Mouse (Mus musculus) CH12.LX (cell line): ENCODE data around the gene Nccrp1. TPM values are rescaled to one million over a fixed set of nuclear protein-coding genes. Genes with fewer than 3 reads are reported as not detected.

Source experiments
- DNase-seq: peaks from one replicate; pipeline ENCODE4 v3.0.0-alpha.2; 2013; ENCODE audit errors: extremely low read depth
- H3K27ac ChIP-seq: 2 replicates; pipeline ENCODE4 v1.5.1; 2012; ENCODE audit warnings: low read depth, mild to moderate bottlenecking, control low read depth, moderate library complexity; ENCODE audit not compliant: insufficient read depth
- H3K27me3 ChIP-seq: replicated peaks from 2 replicates; pipeline ENCODE3; 2012; ENCODE audit warnings: inconsistent platforms
- H3K36me3 ChIP-seq, 2 experiments: replicated peaks in 1 of 2; 2 replicates each; pipeline versions ENCODE3 to v1.6.1; 2012; ENCODE audit warnings: inconsistent platforms in 1 of 2, low read length in 1 of 2, mild to moderate bottlenecking in 1 of 2, mixed read lengths in 1 of 2, moderate library complexity in 1 of 2; ENCODE audit not compliant: control insufficient read depth in 1 of 2, insufficient read depth in 1 of 2
- H3K4me1 ChIP-seq, 2 experiments: 2 replicates each; pipeline ENCODE4 v1.6.1; 2012; ENCODE audit warnings: inconsistent platforms in 1 of 2, moderate library complexity in 1 of 2; ENCODE audit not compliant: insufficient read depth in 2 of 2, control insufficient read depth in 1 of 2
- H3K4me2 ChIP-seq: 2 replicates; pipeline ENCODE4 v1.6.1; 2012; ENCODE audit warnings: low read depth, mild to moderate bottlenecking, control low read depth; ENCODE audit not compliant: poor library complexity, insufficient read depth, severe bottlenecking
- H3K4me3 ChIP-seq, 3 experiments: fragments of 150-350 bp in 1 of 3; sonication (generic) in 1 of 3; replicated peaks in 1 of 3; 2 replicates each; pipeline versions ENCODE3 to v1.5.1; 2011 to 2012; ENCODE audit warnings: low read depth in 2 of 3, low read length in 2 of 3, mild to moderate bottlenecking in 2 of 3, moderate library complexity in 2 of 3, control low read depth in 1 of 3, improper control_type of control experiment in 1 of 3, inconsistent platforms in 1 of 3, mixed read lengths in 1 of 3; ENCODE audit not compliant: poor library complexity in 1 of 3
- H3K79me2 ChIP-seq: replicated peaks from 2 replicates; pipeline ENCODE4 v1.6.1; 2012; ENCODE audit warnings: mild to moderate bottlenecking, moderate library complexity; ENCODE audit not compliant: control insufficient read depth, poor library complexity, insufficient read depth, severe bottlenecking; ENCODE audit errors: extremely low read depth
- H3K9ac ChIP-seq: 2 replicates; pipeline ENCODE4 v1.6.1; 2012; ENCODE audit warnings: low read depth, mild to moderate bottlenecking, control low read depth, moderate library complexity; ENCODE audit not compliant: insufficient read depth
- H3K9me3 ChIP-seq: replicated peaks from 2 replicates; pipeline ENCODE3; 2012; ENCODE audit warnings: low read length, inconsistent platforms, mixed read lengths
- CHD1 ChIP-seq: IDR thresholded peaks from 2 replicates; pipeline ENCODE4 v1.6.1; 2012; ENCODE audit warnings: low read depth, low read length, improper control_type of control experiment, inconsistent platforms
- CHD2 ChIP-seq: IDR thresholded peaks from 2 replicates; pipeline ENCODE4 v1.6.1; 2011; ENCODE audit warnings: low read length, improper control_type of control experiment
- CTCF ChIP-seq, 2 experiments: IDR thresholded peaks in 1 of 2; conservative IDR thresholded peaks in 1 of 2; 2 replicates each; pipeline ENCODE4 v1.5.1; 2011 to 2012; ENCODE audit warnings: low read depth in 2 of 2, low read length in 2 of 2, improper control_type of control experiment in 1 of 2, inconsistent platforms in 1 of 2, mild to moderate bottlenecking in 1 of 2, moderate library complexity in 1 of 2
- E2F4 ChIP-seq: IDR thresholded peaks from 2 replicates; pipeline ENCODE4 v1.6.1; 2011; ENCODE audit warnings: low read depth, low read length, improper control_type of control experiment; ENCODE audit not compliant: insufficient replicate concordance
- ETS1 ChIP-seq: conservative IDR thresholded peaks from 2 replicates; pipeline ENCODE4 v1.6.1; 2012; ENCODE audit warnings: low read depth, mild to moderate bottlenecking, inconsistent platforms, low read length, improper control_type of control experiment, moderate library complexity
- GABPA ChIP-seq: IDR thresholded peaks from 2 replicates; pipeline ENCODE4 v1.6.1; 2012; ENCODE audit warnings: low read depth, low read length, improper control_type of control experiment, inconsistent platforms; ENCODE audit not compliant: insufficient replicate concordance
- JUN ChIP-seq: IDR thresholded peaks from 2 replicates; pipeline ENCODE4 v1.6.1; 2011; ENCODE audit warnings: low read depth, mild to moderate bottlenecking, low read length, improper control_type of control experiment, moderate library complexity; ENCODE audit not compliant: insufficient read depth
- JUND ChIP-seq: conservative IDR thresholded peaks from 2 replicates; pipeline ENCODE4 v1.6.1; 2011; ENCODE audit warnings: low read depth, low read length, improper control_type of control experiment
- MEF2A ChIP-seq: IDR thresholded peaks from 2 replicates; pipeline ENCODE4 v1.6.1; 2014; ENCODE audit warnings: low read depth, mild to moderate bottlenecking, inconsistent platforms, low read length, improper control_type of control experiment, borderline replicate concordance
- MXI1 ChIP-seq: IDR thresholded peaks from 2 replicates; pipeline ENCODE4 v1.6.1; 2011; ENCODE audit warnings: mild to moderate bottlenecking, low read depth, low read length, improper control_type of control experiment
- POLR2AphosphoS2 ChIP-seq: IDR thresholded peaks from 2 replicates; pipeline ENCODE4 v1.6.1; 2011; ENCODE audit warnings: low read depth, low read length, improper control_type of control experiment
- RAD21 ChIP-seq: IDR thresholded peaks from 2 replicates; pipeline ENCODE4 v1.6.1; 2011; ENCODE audit warnings: low read depth, mild to moderate bottlenecking, low read length, improper control_type of control experiment, moderate library complexity
- RCOR1 ChIP-seq: conservative IDR thresholded peaks from 2 replicates; pipeline ENCODE4 v1.6.1; 2012; ENCODE audit warnings: low read depth, mild to moderate bottlenecking, inconsistent platforms, low read length, improper control_type of control experiment
- SMC3 ChIP-seq: IDR thresholded peaks from 2 replicates; pipeline ENCODE4 v1.6.1; 2011; ENCODE audit warnings: low read depth, low read length, improper control_type of control experiment
- TCF12 ChIP-seq: IDR thresholded peaks from 2 replicates; pipeline ENCODE4 v1.6.1; 2014; ENCODE audit warnings: low read depth, mild to moderate bottlenecking, inconsistent platforms, low read length, improper control_type of control experiment
- UBTF ChIP-seq: IDR thresholded peaks from 2 replicates; pipeline ENCODE4 v1.6.1; 2012; ENCODE audit warnings: low read depth, mild to moderate bottlenecking, inconsistent platforms, low read length, improper control_type of control experiment, moderate library complexity
- USF1 ChIP-seq: IDR thresholded peaks from 2 replicates; pipeline ENCODE4 v1.6.1; 2014; ENCODE audit warnings: low read depth, mild to moderate bottlenecking, inconsistent platforms, low read length, improper control_type of control experiment
- ZC3H11A ChIP-seq: IDR thresholded peaks from 2 replicates; pipeline ENCODE4 v1.6.1; 2012; ENCODE audit warnings: low read depth, mild to moderate bottlenecking, inconsistent platforms, low read length, improper control_type of control experiment
- ZMIZ1 ChIP-seq: IDR thresholded peaks from 2 replicates; pipeline ENCODE4 v1.6.1; 2012; ENCODE audit warnings: low read depth, mild to moderate bottlenecking, inconsistent platforms, low read length, improper control_type of control experiment
- ZNF384 ChIP-seq: IDR thresholded peaks from 2 replicates; pipeline ENCODE4 v1.6.1; 2012; ENCODE audit warnings: low read depth, low read length, improper control_type of control experiment, inconsistent platforms
- dilution Hi-C: fragments of 300-500 bp; cut with MboI; formaldehyde crosslinking; loops from 2 replicates; pipeline ENCODE4 v1.14.3; 2020; ENCODE audit warnings: low sequenced_read_pairs; ENCODE audit not compliant: extremely low pct_unique_long_range_greater_than_20kb, extremely low pct_ligation_motif_present
- in situ Hi-C: fragments of 300-500 bp; cut with MboI; formaldehyde crosslinking; loops from 3 replicates; pipeline ENCODE4 v1.14.3; 2019; ENCODE audit warnings: low sequenced_read_pairs, low pct_ligation_motif_present, low pct_unique_long_range_greater_than_20kb, mixed read lengths
- polyA plus RNA-seq: library from polyadenylated mRNA; unstranded; fragments of >175 nt; gene quantifications from 2 replicates; pipeline ENCODE4 v1.2.1, GENCODE M21; 2012; ENCODE audit warnings: low read depth; ENCODE audit not compliant: insufficient read length
- total RNA-seq, 2 experiments: library from RNA; depleted of rRNA; stranded (reverse); fragments of 300-350 nt in 1 of 2; fragments of >200 nt in 1 of 2; gene quantifications; 2 replicates each; pipeline ENCODE4 v1.2.3; 2012 to 2014

Nccrp1 gene
- total and polyA plus RNA-seq, 3 experiments, result not detected

- H3K27ac ChIP-seq, result no peak overlapping the region
- TF ChIP-seq CHD2, result no peak
- H3K79me2 ChIP-seq, result no peaks in the 10 kb centered on the region
- DNase-seq, result no peak
- H3K9me3 ChIP-seq, result peaks cover 2% of the 10 kb centered on the region
- H3K4me2 ChIP-seq, result no peak overlapping the region
- H3K27me3 ChIP-seq, result no peaks in the 10 kb centered on the region
- dilution Hi-C loops (no loop called here), in situ Hi-C loops (no loop called here)
- no peak overlapping the region for H3K9ac ChIP-seq
- H3K36me3 ChIP-seq, result peaks cover 3 to 66% of the 10 kb centered on the region in 2 experiments
- no peak overlapping the region for H3K4me3 ChIP-seq
- peaks cover 2 to 67% of the 10 kb centered on the region in 2 experiments for H3K4me1 ChIP-seq
These were observed 32.8 kb upstream of the Nccrp1 start for GRCm38 (mm10) chr7:28579826-28580225.

GRCm38 (mm10) chr7:28578543-28579053, 31.5 kb upstream of the Nccrp1 start:
- Histone ChIP-seq H3K36me3 (peaks cover 3 to 64% of the 10 kb centered on the region in 2 experiments), H3K9me3 (peaks cover 2% of the 10 kb centered on the region), H3K4me3 (no peak overlapping the region), H3K27ac (no peak overlapping the region), H3K4me1 (peaks cover 2 to 62% of the 10 kb centered on the region in 2 experiments), H3K79me2 (no peaks in the 10 kb centered on the region), H3K27me3 (no peaks in the 10 kb centered on the region), H3K9ac (no peak overlapping the region), H3K4me2 (no peak overlapping the region)
- no peak for TF ChIP-seq GABPA
- TF ChIP-seq ETS1, result no peak
- TF ChIP-seq ZMIZ1, result no peak
- no peak for TF ChIP-seq JUND
- TF ChIP-seq CHD1, result no peak
- TF ChIP-seq CTCF (conservative IDR thresholded peaks at IDR 0.05 in 1 of 2, IDR thresholded peaks at IDR 0.05 in 1 of 2; ENCODE audit: low read depth in 2 of 2, low read length in 2 of 2), result no peak
- no peak for TF ChIP-seq SMC3
- TF ChIP-seq RCOR1, result no peak
- no peak for TF ChIP-seq TCF12
- no peak for TF ChIP-seq ZNF384
- TF ChIP-seq USF1, result no peak
- no peak for TF ChIP-seq MXI1
- no peak for TF ChIP-seq RAD21
- no peak for TF ChIP-seq ZC3H11A
- TF ChIP-seq E2F4, result no peak
- no peak for TF ChIP-seq MEF2A
- no peak for TF ChIP-seq POLR2AphosphoS2
- no peak for TF ChIP-seq JUN
- TF ChIP-seq UBTF, result no peak
- DNase-seq, result no peak
- dilution Hi-C loops, result no loop called here
- in situ Hi-C loops, result no loop called here
